Mouse (Mus musculus) limb, embryonic 14.5 days (tissue): ENCODE data around the gene Ift88. TPM values are rescaled to one million over a fixed set of nuclear protein-coding genes. Genes with fewer than 3 reads are reported as not detected.

Experiments
- ATAC-seq: fragments of 200-750 bp; cut with Nextera tagmentation; 2 replicates; pipeline ENCODE4 v1.8.0; 2017; ENCODE audit warnings: low read depth, moderate number of reproducible peaks, moderate TSS enrichment; ENCODE audit not compliant: low FRiP score
- DNase-seq: peaks from one replicate; pipeline ENCODE4 v3.0.0-alpha.2; 2015; ENCODE audit warnings: low spot score
- H3K27ac ChIP-seq: fragments of 300-500 bp; sonication (generic); replicated peaks from 2 replicates; pipeline ENCODE4 v1.5.1; 2014; ENCODE audit warnings: low read depth, mild to moderate bottlenecking, low read length, moderate library complexity, mixed read lengths
- H3K27me3 ChIP-seq: fragments of 300-500 bp; sonication (generic); 2 replicates; pipeline ENCODE4 v1.6.1; 2014; ENCODE audit warnings: low read length, mixed read lengths; ENCODE audit not compliant: control insufficient read depth, insufficient read depth
- H3K36me3 ChIP-seq: fragments of 300-500 bp; sonication (generic); 2 replicates; pipeline ENCODE4 v1.6.1; 2014; ENCODE audit warnings: mild to moderate bottlenecking, low read length, moderate library complexity, mixed read lengths; ENCODE audit not compliant: control insufficient read depth, insufficient read depth
- H3K4me1 ChIP-seq: fragments of 300-500 bp; sonication (generic); 2 replicates; pipeline ENCODE4 v1.6.1; 2014; ENCODE audit warnings: antibody characterized with exemption, low read length, mixed read lengths; ENCODE audit not compliant: control insufficient read depth, insufficient read depth
- H3K4me2 ChIP-seq: fragments of 300-500 bp; sonication (generic); replicated peaks from 2 replicates; pipeline ENCODE4 v1.6.1; 2014; ENCODE audit warnings: low read depth, mild to moderate bottlenecking, low read length, moderate library complexity; ENCODE audit not compliant: severe bottlenecking
- H3K4me3 ChIP-seq: fragments of 300-500 bp; sonication (generic); replicated peaks from 2 replicates; pipeline ENCODE4 v1.5.1; 2014; ENCODE audit warnings: low read length
- H3K9ac ChIP-seq: fragments of 300-500 bp; sonication (generic); 2 replicates; pipeline ENCODE4 v1.6.1; 2014; ENCODE audit warnings: mild to moderate bottlenecking, low read depth, low read length, moderate library complexity; ENCODE audit not compliant: severe bottlenecking
- H3K9me3 ChIP-seq: fragments of 300-500 bp; sonication (generic); 2 replicates; pipeline ENCODE4 v1.6.1; 2016; ENCODE audit warnings: low read length; ENCODE audit not compliant: control insufficient read depth
- POLR2A ChIP-seq: fragments of 200-500 bp; IDR thresholded peaks from 2 replicates; pipeline ENCODE4 v1.8.0; 2012; ENCODE audit warnings: inconsistent platforms, mild to moderate bottlenecking, moderate library complexity, borderline replicate concordance; ENCODE audit not compliant: insufficient read depth, insufficient read length; ENCODE audit errors: extremely low read depth
- WGBS: fragments of 180-500 bp; shearing (Covaris S2); extraction: QIAGEN DNeasy Blood & Tissue Kit; methylation state at CpG from one replicate; pipeline ENCODE4 v1.1.7; 2014; 5-methylcytosine and 5-hydroxymethylcytosine counted together
- polyA plus RNA-seq, 2 experiments: library from polyadenylated mRNA; depleted of rRNA in 1 of 2; stranded (reverse) in 1 of 2; unstranded in 1 of 2; fragments of >200 nt; fragmentation: Nextera tagmentation in 1 of 2; extraction: Ambion mirVana in 1 of 2; gene quantifications; 2 replicates each; pipeline versions ENCODE4 v1.2.1 to v1.2.3; 2012 to 2014

Gene Ift88
- polyA plus RNA-seq, 2 experiments: 18.0 to 23.9 TPM

DNA sequence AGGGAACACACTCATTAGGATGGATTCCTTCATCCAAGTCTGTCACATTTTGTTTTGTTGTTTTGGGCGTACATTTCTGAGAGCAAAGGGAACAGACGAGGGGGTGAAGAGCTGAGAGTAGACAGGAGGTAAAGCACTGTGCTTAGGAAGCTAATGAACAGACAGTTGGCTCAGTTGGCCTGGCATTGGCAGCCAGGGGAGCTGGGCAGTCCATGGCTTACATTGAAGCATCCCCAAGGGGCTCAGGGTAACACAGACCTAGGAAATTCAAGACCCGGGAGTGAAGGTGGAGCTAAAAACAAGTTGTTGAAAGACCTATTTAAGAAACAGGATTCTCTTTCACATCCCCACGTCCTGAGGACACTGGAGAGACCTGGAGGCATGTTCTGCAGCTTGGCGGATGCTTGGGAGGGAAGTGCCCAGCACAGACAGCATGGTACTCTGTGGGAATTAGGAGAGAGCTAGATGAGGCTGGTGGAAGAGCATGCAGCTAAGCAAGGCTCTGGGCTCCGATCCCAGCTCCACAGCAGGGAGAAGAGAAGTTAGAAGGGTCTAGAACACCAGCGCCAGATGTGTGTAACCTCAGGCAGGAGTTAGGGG, 131.7 kb downstream of the Ift88 start:
- Histone ChIP-seq H3K27me3 (no peaks in the 10 kb centered on the region), H3K9me3 (no peaks in the 10 kb centered on the region), H3K4me2 (no peak overlapping the region), H3K36me3 (peaks cover 13% of the 10 kb centered on the region; the same call in 1 of the 2 replicates), H3K4me3 (no peak overlapping the region), H3K9ac (no peak overlapping the region), H3K27ac (no peak overlapping the region), H3K4me1 (no peaks in the 10 kb centered on the region)
- 84% methylated on average over 7 of the region's 7 CpGs for WGBS
- ATAC-seq (no peak), DNase-seq (no peak)
- TF ChIP-seq POLR2A: no peak

DNA sequence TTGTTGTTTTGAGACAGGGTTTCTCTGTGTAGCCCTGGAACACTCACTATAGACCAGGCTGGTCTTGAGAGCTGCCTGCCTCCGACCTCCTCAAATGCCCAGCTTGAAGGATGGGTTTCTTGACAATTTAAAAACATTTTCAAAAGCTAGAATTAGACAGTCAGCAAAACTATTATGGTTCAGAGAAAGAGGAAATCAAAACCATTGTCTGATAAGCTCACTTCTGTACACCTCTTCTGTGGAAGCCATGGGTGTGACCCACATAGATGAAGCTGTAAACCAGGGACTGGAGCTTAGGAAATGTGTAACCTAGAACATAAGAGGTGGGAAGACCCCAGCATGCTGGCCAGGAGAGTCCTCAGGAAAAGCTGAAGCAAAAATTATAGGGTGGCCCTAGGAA, 133.1 kb downstream of the Ift88 start:
- WGBS: 90% methylated on average over 1 of the region's 1 CpGs
- no peak for DNase-seq
- Histone ChIP-seq H3K9me3 (no peaks in the 10 kb centered on the region), H3K36me3 (peaks cover 13% of the 10 kb centered on the region; the same call in 1 of the 2 replicates), H3K4me2 (no peak overlapping the region), H3K4me3 (no peak overlapping the region), H3K27me3 (no peaks in the 10 kb centered on the region), H3K9ac (no peak overlapping the region), H3K4me1 (no peaks in the 10 kb centered on the region), H3K27ac (no peak overlapping the region)
- TF ChIP-seq POLR2A: no peak
- no peak for ATAC-seq

DNA sequence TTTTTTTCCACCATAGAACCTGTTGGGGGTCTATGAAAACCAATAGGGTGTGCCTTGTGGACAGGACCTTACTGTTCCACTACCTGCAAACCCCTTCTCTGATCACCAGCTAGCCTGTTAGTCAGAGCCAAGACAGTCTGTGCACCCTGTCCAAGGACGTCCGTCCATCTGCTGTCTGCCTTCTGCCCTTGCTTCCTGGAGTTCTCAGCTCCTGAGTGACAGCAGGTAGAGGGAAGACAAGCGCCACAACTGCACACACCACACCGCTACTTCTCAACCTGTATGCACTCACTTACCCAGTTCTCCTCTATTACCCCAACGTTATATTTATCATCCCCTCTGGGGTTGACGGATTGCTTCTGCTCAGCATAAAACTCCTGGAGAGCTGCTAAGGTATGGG, 141.8 kb downstream of the Ift88 start:
- H3K9ac ChIP-seq: no peak overlapping the region
- TF ChIP-seq POLR2A: no peak
- H3K4me1 ChIP-seq: peaks cover 3% of the 10 kb centered on the region; the same call in 1 of the 2 replicates
- DNase-seq (no peak), ATAC-seq (no peak)
- no peak overlapping the region for H3K27ac ChIP-seq
- no peak overlapping the region for H3K4me2 ChIP-seq
- H3K36me3 ChIP-seq: no peaks in the 10 kb centered on the region
- H3K4me3 ChIP-seq: no peak overlapping the region
- no peaks in the 10 kb centered on the region for H3K27me3 ChIP-seq
- WGBS: 81% methylated on average over 6 of the region's 6 CpGs
- H3K9me3 ChIP-seq: no peaks in the 10 kb centered on the region

Other genes starting within 250 kb of the Ift88 start
- 51.3 and 52.7 TPM in 2 replicates for gene Cryl1, start 25.5 kb upstream of the Ift88 start, polyA plus RNA-seq (2012; rRNA removed)
- 40.0 and 42.3 TPM in 2 replicates for gene Cryl1, start 25.5 kb upstream of the Ift88 start, polyA plus RNA-seq (2014; fragmentation: Nextera tagmentation; extraction: Ambion mirVana)
- gene Il17d, start 100.7 kb downstream of the Ift88 start, polyA plus RNA-seq (2012; rRNA removed): 41.0 and 68.8 TPM in 2 replicates
- 6.9 and 8.1 TPM in 2 replicates for gene Il17d, start 100.7 kb downstream of the Ift88 start, polyA plus RNA-seq (2014; fragmentation: Nextera tagmentation; extraction: Ambion mirVana)
- 38.2 and 44.0 TPM in 2 replicates for gene Eef1akmt1, start 147.6 kb downstream of the Ift88 start, polyA plus RNA-seq (2012; rRNA removed)
- 109 and 112 TPM in 2 replicates for gene Eef1akmt1, start 147.6 kb downstream of the Ift88 start, polyA plus RNA-seq (2014; fragmentation: Nextera tagmentation; extraction: Ambion mirVana)
- gene Xpo4, start 241.4 kb downstream of the Ift88 start, polyA plus RNA-seq (2012; rRNA removed): 15.5 and 16.2 TPM in 2 replicates
- gene Xpo4, start 241.4 kb downstream of the Ift88 start, polyA plus RNA-seq (2014; fragmentation: Nextera tagmentation; extraction: Ambion mirVana): 27.4 and 30.9 TPM in 2 replicates